Mouse (Mus musculus) CD4-positive naive resting alpha-beta T cell, adult 76 days (primary cell): ENCODE data around the gene Guca2b. TPM values are rescaled to one million over a fixed set of nuclear protein-coding genes. Genes with fewer than 3 reads are reported as not detected.

Source experiments
- total RNA-seq: library from RNA; stranded (reverse); gene quantifications from one replicate; pipeline ENCODE4 v1.2.4, GENCODE M21; 2023

The Guca2b gene
- not detected for total RNA-seq

GRCm38 (mm10) chr4:119658731-119659130 is at the start of gene Guca2b:
Gene Guca2b, minus strand, starts transcription at chr4:119658954.

GRCm38 (mm10) chr4:119637176-119637845 is 21.4 kb downstream of the Guca2b start, which contains the start of gene Guca2a:
Gene Guca2a, plus strand, starts transcription at chr4:119637704.

Other genes starting within 250 kb of the Guca2b start
- gene Ccdc30, start 243.4 kb downstream of the Guca2b start, total RNA-seq: 4.3 TPM
- 7.0 TPM for gene Ppcs, start 236.5 kb downstream of the Guca2b start, total RNA-seq
- gene Zmynd12, start 236.1 kb downstream of the Guca2b start, total RNA-seq: 0.38 TPM
- gene Rimkla, start 166.3 kb downstream of the Guca2b start, total RNA-seq: 2.1 TPM
- 95.7 TPM for gene Foxj3, start 122.0 kb downstream of the Guca2b start, total RNA-seq
- gene Frg2f1, start 119.4 kb downstream of the Guca2b start, total RNA-seq: 8.5 TPM
- 3.2 TPM for gene Guca2a, start 21.2 kb downstream of the Guca2b start, total RNA-seq
- gene Hivep3, start 74.8 kb upstream of the Guca2b start, total RNA-seq: 8.1 TPM